Mouse (Mus musculus) heart, adult 9 months (tissue): ENCODE data around the gene Klf8.

Experiments
- DNase-seq, 2 experiments: peaks; one replicate each; pipeline ENCODE4 v3.0.0; 2022; ENCODE audit warnings: low spot score in 2 of 2

The Klf8 gene

GRCm38 (mm10) chrX:153439573-153439972 is 202.3 kb downstream of the Klf8 start:
- no peak for DNase-seq

GRCm38 (mm10) chrX:153440018-153440417 is 202.8 kb downstream of the Klf8 start:
- no peak for DNase-seq
